Mouse (Mus musculus): ENCODE data around the gene Nek6. TPM values are rescaled to one million over a fixed set of nuclear protein-coding genes. Genes with fewer than 3 reads are reported as not detected.

Nek6 gene
- polyA plus RNA-seq, 1 experiment from 2014 or later, result 29.9 TPM

DNA sequence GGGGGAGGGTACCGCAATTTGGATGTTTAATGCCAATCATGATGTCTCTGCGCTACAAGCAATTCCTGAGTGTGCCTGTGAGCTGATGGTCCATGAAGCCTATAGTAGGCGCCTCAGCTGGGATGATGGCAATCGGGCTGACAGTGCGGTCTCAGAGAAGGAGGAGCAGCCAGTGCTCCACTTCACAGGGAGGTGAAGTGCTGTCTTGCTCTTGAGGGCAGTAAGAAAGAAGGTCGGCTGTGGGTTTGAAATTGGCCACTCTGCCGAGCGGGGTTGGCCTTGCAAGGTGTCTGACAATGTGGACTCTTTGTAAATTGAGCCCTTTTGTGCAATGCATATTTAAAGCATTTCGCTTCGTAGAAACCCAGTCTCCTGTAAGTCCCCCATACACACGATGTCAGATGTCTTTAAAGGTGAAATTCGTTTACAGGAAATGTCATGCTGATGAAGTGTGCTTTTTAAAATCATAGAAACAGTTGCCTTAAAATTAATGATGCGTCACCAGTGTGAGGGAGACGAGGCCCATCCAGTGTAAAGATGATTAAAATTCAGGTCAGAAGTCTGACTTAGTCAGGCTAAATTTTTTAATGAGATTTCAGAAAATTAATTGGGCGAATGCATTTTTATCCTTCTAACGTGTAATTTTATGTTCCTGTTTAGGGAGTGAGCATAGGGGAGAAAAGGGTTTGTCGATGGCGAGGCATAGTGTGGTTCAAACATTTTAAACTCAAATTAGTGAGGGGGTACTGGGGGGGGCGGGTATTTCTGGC is 43.0 kb downstream of the Nek6 start:
- ATAC-seq (ENCODE audit: low read depth) (no peak), DNase-seq (no peak)
- Histone ChIP-seq H3K4me1 (replicated peaks) (no peaks in the 10 kb centered on the region), H3K27ac (no peak overlapping the region), H3K27me3 (no peaks in the 10 kb centered on the region), H3K4me2 (no peak overlapping the region), H3K9me3 (replicated peaks) (no peaks in the 10 kb centered on the region), H3K4me3 (replicated peaks) (no peak overlapping the region), H3K9ac (no peak overlapping the region), H3K36me3 (peaks cover 28% of the 10 kb centered on the region)
- WGBS (ENCODE audit: insufficient replicate concordance), result 73% methylated on average over 19 of the region's 19 CpGs

DNA sequence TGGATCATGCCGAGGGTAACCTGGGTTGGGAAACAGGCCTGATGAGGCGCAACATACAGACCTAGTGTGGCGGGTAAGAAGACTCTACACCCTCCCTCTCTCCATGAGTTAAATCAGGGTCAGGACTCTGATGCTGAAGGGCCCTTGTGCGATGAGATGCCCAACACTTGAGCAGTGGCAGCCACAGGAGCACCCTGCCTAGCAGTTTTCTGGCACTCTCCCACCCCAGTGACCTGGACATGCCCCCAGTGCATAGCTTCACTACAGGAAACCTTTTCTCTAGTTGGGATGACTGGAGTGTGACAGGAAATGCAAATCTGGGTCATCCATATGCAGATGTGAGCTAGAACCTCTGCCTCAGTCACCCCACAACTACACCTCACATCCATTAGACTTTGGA is 44.2 kb downstream of the Nek6 start:
- H3K27ac ChIP-seq, result no peak overlapping the region
- no peak for DNase-seq
- 75% methylated on average over 4 of the region's 4 CpGs for WGBS (ENCODE audit: insufficient replicate concordance)
- peaks cover 39% of the 10 kb centered on the region for H3K36me3 ChIP-seq
- ATAC-seq (ENCODE audit: low read depth), result no peak
- no peak overlapping the region for H3K4me3 ChIP-seq (replicated peaks)
- H3K27me3 ChIP-seq, result no peaks in the 10 kb centered on the region
- H3K4me2 ChIP-seq, result no peak overlapping the region
- no peaks in the 10 kb centered on the region for H3K9me3 ChIP-seq (replicated peaks)
- no peaks in the 10 kb centered on the region for H3K4me1 ChIP-seq (replicated peaks)
- no peak overlapping the region for H3K9ac ChIP-seq

DNA sequence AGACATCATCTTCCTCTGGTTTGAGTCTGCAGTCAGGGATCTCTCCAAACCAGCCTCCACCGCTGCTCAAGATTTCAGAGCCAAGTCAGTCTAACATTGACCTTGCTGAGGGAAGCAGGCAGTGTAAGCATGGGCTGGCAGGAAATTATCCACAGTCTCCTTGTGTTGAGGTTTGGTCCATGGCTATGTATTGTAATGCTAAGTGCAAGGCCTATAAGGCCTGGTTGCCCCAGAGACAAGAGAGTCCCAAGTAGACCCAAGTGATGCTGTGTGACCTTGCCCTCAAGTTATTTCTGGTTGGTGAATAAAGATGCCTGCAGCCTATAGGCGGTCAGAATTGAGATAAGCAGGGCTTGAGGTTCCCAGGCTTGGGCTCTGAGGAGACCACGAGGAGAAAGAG is 45.3 kb downstream of the Nek6 start:
- H3K4me2 ChIP-seq, result no peak overlapping the region
- DNase-seq (no peak), ATAC-seq (ENCODE audit: low read depth) (no peak)
- no peaks in the 10 kb centered on the region for H3K9me3 ChIP-seq (replicated peaks)
- peaks cover 36% of the 10 kb centered on the region for H3K36me3 ChIP-seq
- WGBS (ENCODE audit: insufficient replicate concordance), result 54% methylated on average over 3 of the region's 3 CpGs
- no peaks in the 10 kb centered on the region for H3K27me3 ChIP-seq
- no peak overlapping the region for H3K9ac ChIP-seq
- H3K4me3 ChIP-seq (replicated peaks), result no peak overlapping the region
- no peak overlapping the region for H3K27ac ChIP-seq
- H3K4me1 ChIP-seq (replicated peaks), result no peaks in the 10 kb centered on the region

DNA sequence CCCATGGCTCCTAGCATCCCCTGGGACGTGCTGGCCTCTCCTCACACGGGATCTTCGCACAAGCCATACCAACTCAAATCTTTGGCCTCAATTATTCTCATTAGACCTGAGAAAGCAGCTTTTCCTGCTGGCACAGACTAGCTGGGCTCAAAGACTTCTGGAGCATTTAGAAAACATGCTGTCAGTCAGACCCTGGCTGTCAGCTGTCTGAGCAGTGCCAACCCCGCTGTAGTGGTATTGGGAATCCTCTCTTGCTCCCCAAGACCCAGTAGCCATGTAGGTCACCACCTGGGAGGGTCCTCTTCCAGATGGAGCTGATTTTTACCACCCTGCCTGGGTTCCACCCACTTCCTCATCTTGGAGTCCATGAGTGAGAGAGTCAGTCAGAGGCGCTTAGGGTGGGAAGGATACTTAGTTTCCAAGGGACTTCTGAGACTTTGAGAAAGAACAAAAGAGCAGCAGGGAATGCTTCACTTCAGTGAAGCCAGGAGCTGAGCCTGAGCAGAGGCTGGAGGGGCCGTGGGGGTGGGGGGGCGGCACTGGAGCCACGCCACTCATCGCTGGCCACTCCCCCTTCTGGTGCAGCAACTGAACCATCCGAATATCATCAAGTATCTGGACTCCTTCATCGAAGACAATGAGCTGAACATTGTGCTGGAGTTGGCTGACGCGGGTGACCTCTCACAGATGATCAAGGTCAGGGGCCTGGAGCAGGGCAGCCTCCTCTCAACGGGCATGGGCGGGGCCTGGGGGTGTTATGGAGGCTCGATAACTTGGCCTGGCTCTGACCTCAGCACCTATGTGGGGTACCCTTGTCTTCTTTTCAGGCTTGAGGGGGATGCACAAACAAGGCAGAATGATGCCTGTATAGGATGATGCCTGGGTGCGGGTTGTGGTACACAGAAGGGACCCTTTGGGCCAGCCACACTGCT is 49.1 kb downstream of the Nek6 start:
- H3K4me3 ChIP-seq (replicated peaks), result no peak overlapping the region
- no peak for ATAC-seq (ENCODE audit: low read depth)
- H3K27ac ChIP-seq, result no peak overlapping the region
- H3K9me3 ChIP-seq (replicated peaks), result no peaks in the 10 kb centered on the region
- H3K9ac ChIP-seq, result no peak overlapping the region
- peaks cover 31% of the 10 kb centered on the region for H3K36me3 ChIP-seq
- H3K4me2 ChIP-seq, result no peak overlapping the region
- H3K27me3 ChIP-seq, result no peaks in the 10 kb centered on the region
- DNase-seq, result no peak
- WGBS (ENCODE audit: insufficient replicate concordance), result 75% methylated on average over 17 of the region's 17 CpGs
- H3K4me1 ChIP-seq (replicated peaks), result no peaks in the 10 kb centered on the region

DNA sequence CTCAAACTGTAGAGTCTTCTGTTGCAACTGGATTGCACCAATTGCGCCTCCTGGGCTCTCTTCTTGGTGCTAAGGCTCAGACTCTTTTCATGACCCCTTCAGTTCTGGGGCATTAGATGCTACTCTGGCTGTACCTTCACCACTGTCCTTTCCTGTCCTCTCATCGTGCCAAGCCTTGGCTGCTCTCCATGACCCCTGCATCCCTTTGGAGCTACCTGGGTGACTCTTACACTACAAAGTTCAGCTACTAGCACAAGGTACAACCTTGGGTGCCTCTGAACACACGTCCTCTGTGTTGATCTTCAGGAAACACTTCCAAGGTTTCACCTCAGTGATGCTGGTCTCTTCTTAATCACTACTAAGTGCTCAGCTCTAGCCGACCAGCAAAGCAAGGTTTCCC is 51.2 kb downstream of the Nek6 start:
- H3K4me1 ChIP-seq (replicated peaks), result no peaks in the 10 kb centered on the region
- ATAC-seq (ENCODE audit: low read depth) (no peak), DNase-seq (no peak)
- H3K27ac ChIP-seq, result no peak overlapping the region
- H3K36me3 ChIP-seq, result peaks cover 31% of the 10 kb centered on the region
- no peak overlapping the region for H3K9ac ChIP-seq
- no peaks in the 10 kb centered on the region for H3K27me3 ChIP-seq
- H3K4me3 ChIP-seq (replicated peaks), result no peak overlapping the region
- no peak overlapping the region for H3K4me2 ChIP-seq
- H3K9me3 ChIP-seq (replicated peaks), result no peaks in the 10 kb centered on the region
- WGBS (ENCODE audit: insufficient replicate concordance), result 74% methylated on average over 4 of the region's 4 CpGs

DNA sequence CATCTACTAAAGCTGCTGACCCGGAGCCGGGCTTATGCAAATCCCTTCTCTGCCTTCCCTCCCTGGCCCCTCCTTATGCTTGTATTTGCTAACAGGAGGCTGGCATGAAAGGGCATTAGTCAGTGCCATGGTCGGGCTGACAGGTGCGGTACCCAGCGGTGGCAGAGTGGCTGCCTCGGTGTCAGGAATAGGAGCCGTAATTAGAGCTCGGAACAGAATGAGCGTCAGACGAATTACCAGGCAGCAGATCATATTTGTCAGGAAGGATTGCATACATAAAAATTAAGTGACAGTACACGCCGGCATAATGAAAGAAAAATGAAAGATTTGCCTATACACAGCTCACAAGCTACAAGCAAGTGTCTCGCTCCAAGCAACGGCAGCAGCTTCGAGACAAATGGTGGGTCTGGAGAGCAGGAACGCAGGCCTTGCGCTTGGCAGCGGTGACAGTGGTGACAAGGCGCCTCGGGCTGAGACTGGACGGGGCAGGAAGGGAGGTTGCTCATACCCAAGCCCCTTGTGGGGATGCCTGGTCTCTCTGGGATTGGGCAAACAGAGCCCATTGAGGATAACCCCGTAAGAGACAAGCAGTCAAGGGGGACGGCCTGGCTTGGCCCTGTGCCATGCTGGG is 60.6 kb downstream of the Nek6 start:
- H3K27ac ChIP-seq, result no peak overlapping the region
- no peak overlapping the region for H3K9ac ChIP-seq
- DNase-seq (no peak), ATAC-seq (ENCODE audit: low read depth) (no peak)
- 85% methylated on average over 23 of the region's 23 CpGs for WGBS (ENCODE audit: insufficient replicate concordance)
- no peaks in the 10 kb centered on the region for H3K27me3 ChIP-seq
- H3K4me3 ChIP-seq (replicated peaks), result no peak overlapping the region
- H3K4me1 ChIP-seq (replicated peaks), result peaks cover 3% of the 10 kb centered on the region; the same call in 1 of the 2 replicates
- H3K36me3 ChIP-seq, result peaks cover 36% of the 10 kb centered on the region
- H3K4me2 ChIP-seq, result no peak overlapping the region
- H3K9me3 ChIP-seq (replicated peaks), result no peaks in the 10 kb centered on the region

DNA sequence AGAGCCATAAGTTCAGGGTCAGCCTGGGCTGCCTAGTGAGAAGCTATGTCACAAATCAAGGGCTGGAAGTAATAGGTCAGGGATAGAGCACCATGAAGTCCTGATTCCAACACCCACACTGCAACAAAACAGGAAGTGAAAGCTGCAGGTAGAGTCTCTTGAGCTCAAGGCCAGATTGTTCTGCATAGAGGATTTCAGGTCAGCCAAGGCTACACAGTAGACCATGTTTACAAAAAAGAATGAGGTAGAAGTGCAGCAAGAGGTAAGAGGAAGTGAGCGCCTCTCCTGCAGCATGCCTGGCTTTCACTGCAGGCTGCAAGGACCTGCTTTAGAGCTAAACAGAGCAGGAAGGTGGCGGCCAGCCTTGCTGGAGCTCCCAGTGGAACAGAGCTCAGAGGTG is 63.3 kb downstream of the Nek6 start:
- 55% methylated on average over 2 of the region's 2 CpGs for WGBS (ENCODE audit: insufficient replicate concordance)
- DNase-seq, result no peak

DNA sequence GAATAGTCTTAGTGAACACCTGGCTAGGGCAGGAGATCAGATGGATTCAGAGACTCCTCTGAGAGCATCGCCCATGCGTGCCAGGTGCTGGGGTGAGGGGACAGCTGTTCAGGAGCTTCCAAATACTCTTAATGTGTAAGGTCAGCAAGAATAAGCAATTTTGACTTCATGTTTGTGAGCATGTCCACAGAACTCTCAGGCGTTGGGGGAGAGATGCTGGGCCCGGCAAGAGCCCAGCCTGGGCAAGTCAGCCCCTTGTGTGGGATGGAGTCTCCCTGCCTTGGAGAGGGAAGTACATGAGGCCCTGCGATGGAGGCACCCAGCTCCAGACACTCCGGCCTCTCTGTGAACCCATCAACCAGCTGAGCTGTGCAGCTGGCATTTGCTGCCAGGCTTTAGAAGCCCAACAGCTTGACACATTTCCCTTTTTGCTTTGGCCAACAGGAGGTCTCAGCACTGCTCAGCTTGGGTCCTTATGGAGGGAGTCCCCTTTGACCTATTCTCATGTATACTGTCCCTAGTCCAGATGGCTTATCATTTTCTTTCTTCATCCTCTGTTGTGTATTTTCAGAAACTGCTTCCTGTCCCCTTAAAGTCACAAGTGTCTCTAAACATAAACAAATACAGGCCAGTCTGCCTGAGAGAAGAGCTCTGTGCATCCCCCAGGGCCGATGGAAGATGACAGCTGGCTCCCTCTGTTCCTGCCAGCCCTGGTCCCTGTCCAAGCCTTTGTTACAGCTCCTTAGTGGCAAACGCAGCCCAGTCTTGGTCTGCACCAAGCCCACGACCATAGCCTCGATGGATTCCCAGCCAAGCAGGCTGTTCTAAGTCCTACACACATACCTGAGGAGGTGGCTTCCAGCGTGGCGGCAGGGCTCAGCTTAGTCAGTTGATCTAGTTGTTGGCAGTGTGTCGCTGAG is 67.4 kb downstream of the Nek6 start:
- H3K4me3 ChIP-seq (replicated peaks), result no peak overlapping the region
- no peak overlapping the region for H3K9ac ChIP-seq
- DNase-seq, result no peak
- H3K4me2 ChIP-seq, result no peak overlapping the region
- H3K9me3 ChIP-seq (replicated peaks), result no peaks in the 10 kb centered on the region
- no peak overlapping the region for H3K27ac ChIP-seq
- 76% methylated on average over 13 of the region's 13 CpGs for WGBS (ENCODE audit: insufficient replicate concordance)
- ATAC-seq (ENCODE audit: low read depth), result no peak
- H3K36me3 ChIP-seq, result peaks cover 13% of the 10 kb centered on the region
- H3K4me1 ChIP-seq (replicated peaks), result peaks cover 7% of the 10 kb centered on the region; the same call in 1 of the 2 replicates
- H3K27me3 ChIP-seq, result no peaks in the 10 kb centered on the region

More for the DNA sequence above, 63.3 kb downstream of the Nek6 start:
- peaks cover 3% of the 10 kb centered on the region; the same call in 1 of the 2 replicates for H3K4me1 ChIP-seq (replicated peaks)
- no peak overlapping the region for H3K4me2 ChIP-seq
- no peak for ATAC-seq (ENCODE audit: low read depth)
- H3K27me3 ChIP-seq, result no peaks in the 10 kb centered on the region
- no peak overlapping the region for H3K9ac ChIP-seq
- no peak overlapping the region for H3K27ac ChIP-seq
- H3K9me3 ChIP-seq (replicated peaks), result no peaks in the 10 kb centered on the region
- no peak overlapping the region for H3K4me3 ChIP-seq (replicated peaks)
- peaks cover 24% of the 10 kb centered on the region for H3K36me3 ChIP-seq

DNA sequence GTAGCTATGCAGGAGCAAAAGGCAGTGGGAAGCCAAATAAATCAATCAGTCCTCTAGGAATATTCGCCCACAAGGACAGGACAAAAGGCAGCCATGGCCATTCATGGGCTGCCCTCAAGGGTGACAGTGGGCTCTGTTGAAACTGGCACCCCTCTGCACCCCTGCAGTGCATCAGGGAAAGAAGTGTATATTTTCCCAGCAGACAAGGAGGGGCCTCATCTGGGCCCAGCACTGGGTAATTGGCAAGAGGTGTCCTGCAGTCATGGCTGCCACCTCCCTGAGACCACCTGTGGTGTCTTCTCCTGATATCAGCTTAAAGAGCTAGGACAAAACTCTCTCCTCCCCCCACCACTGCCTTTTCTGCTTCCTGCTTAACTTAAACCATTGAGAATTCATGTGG is 68.1 kb downstream of the Nek6 start:
- no peaks in the 10 kb centered on the region for H3K9me3 ChIP-seq (replicated peaks)
- H3K36me3 ChIP-seq, result peaks cover 15% of the 10 kb centered on the region; the same call in 1 of the 2 replicates
- no peak overlapping the region for H3K27ac ChIP-seq
- H3K9ac ChIP-seq, result no peak overlapping the region
- 70% methylated on average over 1 of the region's 1 CpGs for WGBS (ENCODE audit: insufficient replicate concordance)
- H3K4me2 ChIP-seq, result no peak overlapping the region
- H3K4me1 ChIP-seq (replicated peaks), result 0 out of 2 replicates have a peak, but pooled peaks cover 6% of the 10 kb centered on the region
- no peak for DNase-seq
- H3K4me3 ChIP-seq (replicated peaks), result no peak overlapping the region
- ATAC-seq (ENCODE audit: low read depth), result no peak
- H3K27me3 ChIP-seq, result no peaks in the 10 kb centered on the region

DNA sequence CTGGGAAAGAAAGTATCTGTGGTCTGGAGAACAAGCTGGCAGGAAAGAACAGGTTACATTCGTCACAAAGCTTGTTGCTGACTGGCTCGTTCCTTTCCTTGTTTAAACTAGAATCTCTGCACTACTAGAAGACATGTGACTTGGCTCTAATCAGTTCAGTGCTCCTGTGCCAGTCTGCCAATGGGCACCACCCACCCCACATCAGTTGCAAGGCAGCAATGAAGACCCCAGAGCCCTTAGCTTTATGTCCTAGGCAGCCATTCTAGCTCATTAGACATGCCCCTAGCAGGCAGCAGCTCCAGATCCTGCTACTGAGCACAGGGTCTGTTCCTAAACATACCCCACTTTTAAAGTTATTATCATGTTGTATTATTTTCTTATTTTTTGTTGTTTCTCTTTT is 72.5 kb downstream of the Nek6 start:
- Histone ChIP-seq H3K36me3 (peaks cover 56% of the 10 kb centered on the region), H3K27ac (no peak overlapping the region)
- 73% methylated on average over 2 of the region's 2 CpGs for WGBS (ENCODE audit: insufficient replicate concordance)

More for the DNA sequence above, 72.5 kb downstream of the Nek6 start:
- 0 out of 2 replicates have a peak, but pooled peaks cover 10% of the 10 kb centered on the region for H3K4me1 ChIP-seq (replicated peaks)
- DNase-seq (no peak), ATAC-seq (ENCODE audit: low read depth) (no peak)
- H3K27me3 ChIP-seq, result no peaks in the 10 kb centered on the region
- no peak overlapping the region for H3K9ac ChIP-seq
- no peaks in the 10 kb centered on the region for H3K9me3 ChIP-seq (replicated peaks)
- no peak overlapping the region for H3K4me3 ChIP-seq (replicated peaks)
- no peak overlapping the region for H3K4me2 ChIP-seq
